Mouse (Mus musculus) G1E (cell line): ENCODE measurements around the gene Prss34. TPM values are rescaled to one million over a fixed set of nuclear protein-coding genes. Genes with fewer than 3 reads are reported as not detected.

ENCODE experiments used
- ATAC-seq: 2 replicates; pipeline ENCODE4 v1.8.0; 2016; ENCODE audit warnings: mild to moderate bottlenecking; ENCODE audit not compliant: insufficient number of reproducible peaks, poor library complexity, low FRiP score, severe bottlenecking; ENCODE audit errors: extremely low read depth
- DNase-seq: peaks from one replicate; pipeline ENCODE4 v3.0.0; 2012; ENCODE audit warnings: low spot score
- H3K27me3 ChIP-seq: 2 replicates; pipeline ENCODE4 v1.6.1; 2012; ENCODE audit warnings: mild to moderate bottlenecking, low read length, inconsistent platforms; ENCODE audit not compliant: insufficient read depth
- H3K36me3 ChIP-seq: replicated peaks from 2 replicates; pipeline ENCODE3; 2012; ENCODE audit warnings: mild to moderate bottlenecking, inconsistent platforms
- H3K4me1 ChIP-seq: 2 replicates; pipeline ENCODE4 v1.6.1; 2012; ENCODE audit warnings: low read depth, low read length, inconsistent platforms, mixed read lengths; ENCODE audit not compliant: insufficient read depth
- H3K4me3 ChIP-seq: 2 replicates; pipeline ENCODE4 v1.5.1; 2012; ENCODE audit warnings: low read depth, mild to moderate bottlenecking, inconsistent platforms, low read length, moderate library complexity, mixed read lengths
- H3K9me3 ChIP-seq: replicated peaks from 2 replicates; pipeline ENCODE4 v1.6.1; 2012; ENCODE audit warnings: inconsistent platforms
- CTCF ChIP-seq: IDR thresholded peaks from 2 replicates; pipeline ENCODE4 v1.5.1; 2012; ENCODE audit warnings: low read depth, low read length, inconsistent platforms, mixed read lengths
- GATA1 ChIP-seq: IDR thresholded peaks from 2 replicates; pipeline ENCODE4 v1.6.1; 2012; ENCODE audit warnings: borderline replicate concordance, low read length, inconsistent platforms, mixed read lengths
- GATA2 ChIP-seq: IDR thresholded peaks from 2 replicates; pipeline ENCODE4 v1.6.1; 2012; ENCODE audit warnings: low read depth, low read length, inconsistent platforms, borderline replicate concordance
- POLR2AphosphoS5 ChIP-seq: IDR thresholded peaks from 2 replicates; pipeline ENCODE4 v1.6.1; 2012; ENCODE audit warnings: low read depth, low read length, inconsistent platforms; ENCODE audit not compliant: insufficient replicate concordance
- TAL1 ChIP-seq: conservative IDR thresholded peaks from 2 replicates; pipeline ENCODE4 v1.6.1; 2012; ENCODE audit warnings: low read depth, low read length, inconsistent platforms, mixed read lengths
- polyA plus RNA-seq: library from polyadenylated mRNA; stranded (reverse); fragments of >175 nt; gene quantifications from 2 replicates; pipeline ENCODE4 v1.2.3, GENCODE M21; 2012
- total RNA-seq, 2 experiments: library from RNA; stranded (forward) in 1 of 2; stranded (reverse) in 1 of 2; fragments of 200-1000 nt in 1 of 2; fragments of >200 nt in 1 of 2; fragmentation: Nextera tagmentation in 1 of 2; gene quantifications; 2 replicates each; pipeline ENCODE4 v1.2.3; 2014 to 2017

Prss34 gene
- total and polyA plus RNA-seq, 3 experiments, result not detected

- ATAC-seq, result no peak
- Histone ChIP-seq H3K4me3 (no peak overlapping the region), H3K36me3 (no peaks in the 10 kb centered on the region), H3K27me3 (peaks cover 24% of the 10 kb centered on the region), H3K4me1 (peaks cover 60% of the 10 kb centered on the region), H3K9me3 (no peaks in the 10 kb centered on the region)
- TF ChIP-seq CTCF, result peak; percentile 96
- no peak for TF ChIP-seq GATA1
- TF ChIP-seq POLR2AphosphoS5, result no peak
- TF ChIP-seq TAL1, result no peak
- no peak for TF ChIP-seq GATA2
- peak; percentile 54 for DNase-seq
Measured at GRCm38 (mm10) chr17:25333943-25334342, 35.7 kb downstream of the Prss34 start.

DNA sequence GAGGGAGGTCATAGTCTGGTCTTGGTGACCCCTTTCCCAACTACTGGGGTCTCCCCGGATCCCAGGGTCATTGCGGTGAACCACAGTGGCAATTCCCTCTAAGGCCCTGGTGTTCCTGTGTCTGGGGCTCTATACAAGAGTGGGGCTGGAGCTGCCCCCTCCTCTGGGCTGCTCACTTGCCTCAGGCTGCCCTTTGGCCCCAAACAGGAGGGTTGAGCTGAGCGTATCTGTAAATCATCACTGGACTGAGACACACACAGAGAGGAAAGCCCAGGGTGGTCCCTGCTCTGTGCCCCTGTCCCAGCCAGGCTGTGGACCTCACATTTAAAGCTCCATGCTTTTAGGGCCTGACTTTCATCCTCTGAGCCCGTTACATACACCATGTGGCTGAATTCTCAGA lies 40.0 kb downstream of the Prss34 start:
- Histone ChIP-seq H3K27me3 (peaks cover 5% of the 10 kb centered on the region; the same call in 1 of the 2 replicates), H3K36me3 (no peaks in the 10 kb centered on the region), H3K4me3 (no peak overlapping the region), H3K4me1 (peaks cover 35% of the 10 kb centered on the region), H3K9me3 (0 out of 2 replicates have a peak, but pooled peaks cover 2% of the 10 kb centered on the region)
- ATAC-seq (no peak), DNase-seq (no peak)
- TF ChIP-seq POLR2AphosphoS5, result no peak
- no peak for TF ChIP-seq CTCF
- TF ChIP-seq GATA2, result no peak
- TF ChIP-seq GATA1, result no peak
- no peak for TF ChIP-seq TAL1

GRCm38 (mm10) chr17:25340003-25340402 lies 41.8 kb downstream of the Prss34 start:
- Histone ChIP-seq H3K4me3 (no peak overlapping the region), H3K27me3 (peaks cover 21% of the 10 kb centered on the region), H3K36me3 (no peaks in the 10 kb centered on the region), H3K9me3 (0 out of 2 replicates have a peak, but pooled peaks cover 2% of the 10 kb centered on the region), H3K4me1 (peaks cover 24% of the 10 kb centered on the region)
- TF ChIP-seq TAL1 (no peak), GATA2 (no peak), POLR2AphosphoS5 (no peak), CTCF (no peak), GATA1 (no peak)
- DNase-seq, result no peak
- ATAC-seq, result no peak

GRCm38 (mm10) chr17:25341490-25341889 lies 43.3 kb downstream of the Prss34 start:
- ATAC-seq (no peak), DNase-seq (no peak)
- Histone ChIP-seq H3K4me1 (peaks cover 17% of the 10 kb centered on the region), H3K27me3 (peaks cover 29% of the 10 kb centered on the region), H3K9me3 (0 out of 2 replicates have a peak, but pooled peaks cover 2% of the 10 kb centered on the region), H3K4me3 (no peak overlapping the region), H3K36me3 (no peaks in the 10 kb centered on the region)
- no peak for TF ChIP-seq CTCF
- TF ChIP-seq POLR2AphosphoS5, result no peak
- no peak for TF ChIP-seq TAL1
- TF ChIP-seq GATA2, result no peak
- no peak for TF ChIP-seq GATA1

DNA sequence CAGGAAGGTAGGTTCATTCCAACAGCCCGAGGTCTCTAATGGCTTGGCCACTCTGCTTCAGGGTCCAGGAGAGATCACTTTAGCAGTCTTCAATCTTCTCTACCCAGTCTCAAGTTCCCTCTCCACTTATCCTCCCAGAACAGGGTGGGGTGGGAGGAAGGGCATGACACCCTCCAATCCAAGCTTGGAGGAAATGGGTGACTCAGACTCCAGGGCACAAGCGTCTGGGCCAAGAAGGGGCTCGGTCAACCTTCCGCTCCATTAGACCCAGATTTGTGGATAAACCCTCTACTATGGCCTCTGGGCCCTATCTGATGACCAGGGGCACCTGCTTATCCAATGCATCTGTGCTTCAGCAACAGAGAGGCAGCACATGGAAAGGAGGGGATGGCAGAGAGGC lies 47.3 kb downstream of the Prss34 start, which contains the start of gene Tpsab1:
Gene Tpsab1, minus strand, starts transcription at position 101 of the 400 bp plus-strand sequence.
- Histone ChIP-seq H3K4me1 (peaks cover 9% of the 10 kb centered on the region), H3K36me3 (no peaks in the 10 kb centered on the region), H3K4me3 (no peak within 1 kb of the TSS), H3K27me3 (peaks cover 39% of the 10 kb centered on the region), H3K9me3 (no peaks in the 10 kb centered on the region)
- no peak for ATAC-seq
- DNase-seq, result no peak
- TF ChIP-seq POLR2AphosphoS5 (no peak), CTCF (no peak), GATA2 (no peak), GATA1 (no peak), TAL1 (no peak)

Other genes starting within 250 kb of the Prss34 start
- not detected in 2 replicates for gene Tmem204, start 214.8 kb upstream of the Prss34 start, total RNA-seq (2014; fragmentation: Nextera tagmentation)
- 0.11 and 0.17 TPM in 2 replicates for gene Tmem204, start 214.8 kb upstream of the Prss34 start, total RNA-seq (2017)
- not detected in 2 replicates for gene Tmem204, start 214.8 kb upstream of the Prss34 start, polyA plus RNA-seq
- gene Telo2, start 182.4 kb upstream of the Prss34 start, total RNA-seq (2014; fragmentation: Nextera tagmentation), result 6.0 and 25.6 TPM in 2 replicates
- 22.3 and 28.2 TPM in 2 replicates for gene Telo2, start 182.4 kb upstream of the Prss34 start, total RNA-seq (2017)
- gene Telo2, start 182.4 kb upstream of the Prss34 start, polyA plus RNA-seq, result 34.9 and 44.0 TPM in 2 replicates
- not detected in 2 replicates for gene Ptx4, start 177.6 kb upstream of the Prss34 start, total RNA-seq (2014; fragmentation: Nextera tagmentation)
- 0.33 TPM in 1 of 2 replicates, not detected in the other for gene Ptx4, start 177.6 kb upstream of the Prss34 start, total RNA-seq (2017)
- not detected in 2 replicates for gene Ptx4, start 177.6 kb upstream of the Prss34 start, polyA plus RNA-seq
- gene Clcn7, start 165.0 kb upstream of the Prss34 start, total RNA-seq (2014; fragmentation: Nextera tagmentation), result 10.8 and 12.7 TPM in 2 replicates
- 15.7 and 17.8 TPM in 2 replicates for gene Clcn7, start 165.0 kb upstream of the Prss34 start, total RNA-seq (2017)
- 14.7 and 16.1 TPM in 2 replicates for gene Clcn7, start 165.0 kb upstream of the Prss34 start, polyA plus RNA-seq
- not detected in 2 replicates for gene Ccdc154, start 135.9 kb upstream of the Prss34 start, total RNA-seq (2014; fragmentation: Nextera tagmentation)
- 0.05 and 0.12 TPM in 2 replicates for gene Ccdc154, start 135.9 kb upstream of the Prss34 start, total RNA-seq (2017)
- not detected in 2 replicates for gene Ccdc154, start 135.9 kb upstream of the Prss34 start, polyA plus RNA-seq
- not detected in 2 replicates for gene Gm38655, start 122.9 kb upstream of the Prss34 start, total RNA-seq (2014; fragmentation: Nextera tagmentation)
- gene Gm38655, start 122.9 kb upstream of the Prss34 start, total RNA-seq (2017), result 0.52 TPM in 1 of 2 replicates, not detected in the other
- 0.05 TPM in 1 of 2 replicates, not detected in the other for gene Gm38655, start 122.9 kb upstream of the Prss34 start, polyA plus RNA-seq
- gene BC003965, start 113.8 kb upstream of the Prss34 start, total RNA-seq (2014; fragmentation: Nextera tagmentation), result 10.5 and 15.7 TPM in 2 replicates
- 12.1 and 13.9 TPM in 2 replicates for gene BC003965, start 113.8 kb upstream of the Prss34 start, total RNA-seq (2017)
- gene BC003965, start 113.8 kb upstream of the Prss34 start, polyA plus RNA-seq, result 36.9 and 44.1 TPM in 2 replicates
- 14.1 and 15.0 TPM in 2 replicates for gene Unkl, start 110.0 kb upstream of the Prss34 start, total RNA-seq (2014; fragmentation: Nextera tagmentation)
- 8.5 and 10.1 TPM in 2 replicates for gene Unkl, start 110.0 kb upstream of the Prss34 start, total RNA-seq (2017)
- gene Unkl, start 110.0 kb upstream of the Prss34 start, polyA plus RNA-seq, result 59.4 and 65.9 TPM in 2 replicates
- gene Gnptg, start 58.3 kb upstream of the Prss34 start, total RNA-seq (2014; fragmentation: Nextera tagmentation), result 9.7 and 10.0 TPM in 2 replicates
- 22.2 and 31.1 TPM in 2 replicates for gene Gnptg, start 58.3 kb upstream of the Prss34 start, total RNA-seq (2017)
- 5.4 and 11.6 TPM in 2 replicates for gene Gnptg, start 58.3 kb upstream of the Prss34 start, polyA plus RNA-seq
- gene Tsr3, start 58.2 kb upstream of the Prss34 start, total RNA-seq (2014; fragmentation: Nextera tagmentation), result 15.2 and 17.6 TPM in 2 replicates
- 34.4 and 41.0 TPM in 2 replicates for gene Tsr3, start 58.2 kb upstream of the Prss34 start, total RNA-seq (2017)
- gene Tsr3, start 58.2 kb upstream of the Prss34 start, polyA plus RNA-seq, result 22.4 and 24.2 TPM in 2 replicates
- not detected in 2 replicates for gene Baiap3, start 42.0 kb upstream of the Prss34 start, total RNA-seq (2014; fragmentation: Nextera tagmentation)
- gene Baiap3, start 42.0 kb upstream of the Prss34 start, total RNA-seq (2017), result 0.17 and 0.33 TPM in 2 replicates
- 0.06 TPM in 1 of 2 replicates, not detected in the other for gene Baiap3, start 42.0 kb upstream of the Prss34 start, polyA plus RNA-seq
- gene Ube2i, start 23.8 kb upstream of the Prss34 start, total RNA-seq (2014; fragmentation: Nextera tagmentation), result 516 and 535 TPM in 2 replicates
- gene Ube2i, start 23.8 kb upstream of the Prss34 start, total RNA-seq (2017), result 421 and 442 TPM in 2 replicates
- 422 and 440 TPM in 2 replicates for gene Ube2i, start 23.8 kb upstream of the Prss34 start, polyA plus RNA-seq
- gene Prss28, start 10.3 kb downstream of the Prss34 start, total RNA-seq (2014; fragmentation: Nextera tagmentation), result not detected in 2 replicates
- 0.11 TPM in 1 of 2 replicates, not detected in the other for gene Prss28, start 10.3 kb downstream of the Prss34 start, total RNA-seq (2017)
- not detected in 2 replicates for gene Prss28, start 10.3 kb downstream of the Prss34 start, polyA plus RNA-seq
- gene Prss29, start 20.3 kb downstream of the Prss34 start, total RNA-seq (2014; fragmentation: Nextera tagmentation), result not detected in 2 replicates
- not detected in 2 replicates for gene Prss29, start 20.3 kb downstream of the Prss34 start, total RNA-seq (2017)
- gene Prss29, start 20.3 kb downstream of the Prss34 start, polyA plus RNA-seq, result not detected in 2 replicates
- 0.75 TPM in 1 of 2 replicates, not detected in the other for gene Tpsab1, start 47.2 kb downstream of the Prss34 start, total RNA-seq (2014; fragmentation: Nextera tagmentation)
- 14.2 and 14.5 TPM in 2 replicates for gene Tpsab1, start 47.2 kb downstream of the Prss34 start, total RNA-seq (2017)
- gene Tpsab1, start 47.2 kb downstream of the Prss34 start, polyA plus RNA-seq, result 0.12 and 0.14 TPM in 2 replicates
- gene Tpsb2, start 67.9 kb downstream of the Prss34 start, total RNA-seq (2014; fragmentation: Nextera tagmentation), result 0.58 TPM in 1 of 2 replicates, not detected in the other
- gene Tpsb2, start 67.9 kb downstream of the Prss34 start, total RNA-seq (2017), result 12.9 and 15.4 TPM in 2 replicates
- not detected in 2 replicates for gene Tpsb2, start 67.9 kb downstream of the Prss34 start, polyA plus RNA-seq
- not detected in 2 replicates for gene Tpsg1, start 70.9 kb downstream of the Prss34 start, total RNA-seq (2014; fragmentation: Nextera tagmentation)
- gene Tpsg1, start 70.9 kb downstream of the Prss34 start, total RNA-seq (2017), result 0.60 and 0.70 TPM in 2 replicates
- gene Tpsg1, start 70.9 kb downstream of the Prss34 start, polyA plus RNA-seq, result not detected in 2 replicates
- gene Cacna1h, start 135.4 kb downstream of the Prss34 start, total RNA-seq (2014; fragmentation: Nextera tagmentation), result not detected in 2 replicates
- under 0.01 and 0.22 TPM in 2 replicates for gene Cacna1h, start 135.4 kb downstream of the Prss34 start, total RNA-seq (2017)
- not detected in 2 replicates for gene Cacna1h, start 135.4 kb downstream of the Prss34 start, polyA plus RNA-seq
- gene Tekt4, start 156.2 kb downstream of the Prss34 start, total RNA-seq (2014; fragmentation: Nextera tagmentation), result not detected in 2 replicates
- gene Tekt4, start 156.2 kb downstream of the Prss34 start, total RNA-seq (2017), result not detected in 2 replicates
- not detected in 2 replicates for gene Tekt4, start 156.2 kb downstream of the Prss34 start, polyA plus RNA-seq
- not detected in 2 replicates for gene Sstr5, start 198.9 kb downstream of the Prss34 start, total RNA-seq (2014; fragmentation: Nextera tagmentation)
- gene Sstr5, start 198.9 kb downstream of the Prss34 start, total RNA-seq (2017), result 0.16 TPM in 1 of 2 replicates, not detected in the other
- not detected in 2 replicates for gene Sstr5, start 198.9 kb downstream of the Prss34 start, polyA plus RNA-seq